Mouse (Mus musculus): ENCODE results near the gene Gfra1. TPM values are rescaled to one million over a fixed set of nuclear protein-coding genes. Genes with fewer than 3 reads are reported as not detected.

The Gfra1 gene
- total RNA-seq, 2 experiments from 2014 or later: 3.0 to 4.0 TPM

DNA sequence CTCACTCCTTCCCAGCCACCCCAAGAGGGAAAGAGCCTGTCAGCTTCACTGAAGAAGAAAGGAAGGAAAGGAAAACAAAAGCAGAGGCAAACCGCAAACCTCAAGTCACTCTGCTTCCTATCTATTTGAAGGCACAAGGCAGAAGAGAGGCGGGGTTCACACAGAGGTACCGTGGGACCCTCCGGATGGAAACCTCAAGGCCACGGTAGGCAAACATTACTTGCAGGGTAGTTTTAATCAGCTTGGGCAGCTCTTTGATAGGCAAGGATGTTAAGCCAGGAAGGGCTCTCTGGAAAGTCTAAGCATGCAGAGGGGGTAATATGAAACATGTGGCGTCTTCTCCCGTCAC lies 158.9 kb downstream of the Gfra1 start:
- TF ChIP-seq CTCF (IDR thresholded peaks at IDR 0.05): no peak
- DNase-seq: no peak
- intact Hi-C loops (cut with DNase I): loop anchor here (2.0 to 5.0 kb wide), 2 partner anchors 14 to 155 kb away; no protein-coding TSS in a partner anchor

DNA sequence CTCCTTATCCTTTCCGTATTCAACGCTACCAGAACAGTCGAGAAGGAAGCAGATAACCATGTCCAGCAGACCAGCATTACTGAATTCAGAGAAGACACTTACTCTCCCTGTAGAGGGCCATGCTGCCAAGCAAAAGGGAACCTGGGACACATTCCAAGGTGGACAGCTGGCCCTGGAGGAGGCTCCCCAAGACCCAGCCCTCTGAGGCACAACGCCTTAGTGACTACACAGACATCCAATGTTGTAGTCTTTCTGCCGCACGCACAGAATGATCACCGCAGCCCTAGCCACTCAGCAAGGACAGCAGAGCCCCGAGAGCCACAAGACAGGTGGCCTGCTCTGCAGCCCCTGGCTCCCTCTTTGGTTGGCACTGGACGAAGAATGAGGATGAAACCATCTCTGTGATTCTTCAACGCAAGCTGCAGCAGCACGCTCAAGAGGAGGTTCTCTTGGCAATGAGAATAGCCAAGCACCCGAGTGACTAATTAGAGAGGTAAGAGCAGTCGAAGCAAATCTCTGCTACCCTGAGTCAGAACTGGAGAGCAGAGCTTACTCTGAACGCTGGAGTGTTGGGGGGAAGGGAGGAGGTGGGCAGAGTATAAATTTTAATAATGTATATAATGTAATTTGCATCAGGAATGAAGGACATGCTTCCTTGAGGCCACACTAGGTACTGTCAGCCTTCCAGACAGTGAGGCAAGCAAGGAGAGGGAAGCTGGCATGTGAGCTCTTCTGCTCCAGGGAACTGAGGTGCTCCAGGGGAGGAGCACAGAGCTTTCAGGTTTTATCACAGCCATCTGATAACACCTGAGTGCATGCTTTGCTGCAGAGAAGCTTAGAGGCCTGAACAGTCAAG lies 159.5 kb downstream of the Gfra1 start:
- peak; percentile 84 for DNase-seq
- intact Hi-C loops (cut with DNase I): loop anchor here (2.0 to 5.0 kb wide), 2 partner anchors 15 to 156 kb away; no protein-coding TSS in a partner anchor
- Histone ChIP-seq H3K27ac (no peak overlapping the region), H3K4me3 (peak overlapping the region; percentile 28; the same call in 1 of the 2 replicates)
- TF ChIP-seq CTCF (IDR thresholded peaks at IDR 0.05): peak; percentile 39

More for the DNA sequence above, 158.9 kb downstream of the Gfra1 start:
- Histone ChIP-seq H3K27ac (no peak overlapping the region), H3K4me3 (no peak overlapping the region)

DNA sequence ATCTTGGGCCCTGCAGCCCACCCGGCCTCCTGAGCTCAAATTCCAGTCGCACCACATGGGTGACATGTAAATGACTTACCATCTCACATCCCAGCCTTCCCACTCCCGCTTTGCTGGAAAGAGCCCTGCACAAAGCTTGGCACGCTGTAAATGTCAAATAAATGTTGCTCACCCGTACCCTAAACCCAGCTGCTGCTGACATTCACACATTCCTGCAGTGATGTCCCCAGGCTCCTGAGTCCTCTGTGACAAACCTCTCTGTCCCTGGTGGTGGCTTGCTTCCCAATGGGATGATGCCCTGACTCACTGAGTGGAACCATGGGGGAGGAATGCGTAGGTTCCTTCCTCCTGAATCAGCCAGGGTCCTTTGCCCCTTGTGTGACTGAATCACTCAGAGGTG lies 167.6 kb downstream of the Gfra1 start:
- no peak overlapping the region for H3K4me3 ChIP-seq
- no peak overlapping the region for H3K27ac ChIP-seq
- intact Hi-C loops (cut with DNase I): no loop called here
- no peak for TF ChIP-seq CTCF (IDR thresholded peaks at IDR 0.05)
- no peak for DNase-seq

DNA sequence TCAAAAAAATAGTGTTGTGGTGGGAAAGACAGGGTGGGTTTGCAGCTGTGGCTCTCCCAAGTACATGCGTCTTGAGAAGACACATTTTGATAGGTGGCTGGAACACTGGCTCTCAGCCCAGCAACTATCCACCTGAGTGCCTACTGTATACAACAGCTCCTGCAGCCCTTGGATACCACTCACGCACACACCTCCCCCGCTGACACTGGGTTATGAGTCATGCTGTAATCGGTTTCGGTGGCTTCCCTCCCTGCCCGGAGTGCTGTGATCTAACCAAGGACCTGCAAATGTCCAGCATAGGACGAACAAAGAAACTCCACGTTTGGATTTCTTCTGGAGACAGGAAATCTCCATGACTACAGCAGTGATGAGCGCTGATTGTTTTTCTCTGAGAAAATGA lies 180.4 kb downstream of the Gfra1 start:
- no peak for DNase-seq
- intact Hi-C loops (cut with DNase I): no loop called here
- Histone ChIP-seq H3K4me3 (no peak overlapping the region), H3K27ac (no peak overlapping the region)
- TF ChIP-seq CTCF (IDR thresholded peaks at IDR 0.05): no peak

DNA sequence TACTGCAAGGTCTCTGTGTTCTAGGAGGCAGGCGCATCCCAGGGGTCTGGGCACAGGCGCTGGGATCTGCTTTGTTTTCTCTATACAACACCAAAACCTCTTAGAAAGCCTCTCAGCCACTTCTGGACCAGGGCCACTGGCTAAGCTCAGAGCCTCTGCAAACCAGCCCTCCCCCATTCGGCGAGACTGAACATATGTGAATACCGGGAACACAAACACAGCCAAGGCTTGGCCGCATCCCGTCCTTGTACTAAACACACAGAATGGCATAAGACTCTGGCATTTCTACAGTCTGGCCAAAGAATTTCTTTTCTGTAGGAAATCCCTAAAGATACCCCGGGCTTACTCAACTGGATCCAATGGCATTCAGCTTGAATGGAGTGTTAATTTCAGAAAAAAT lies 183.9 kb downstream of the Gfra1 start:
- no peak for TF ChIP-seq CTCF (IDR thresholded peaks at IDR 0.05)
- intact Hi-C loops (cut with DNase I): no loop called here
- Histone ChIP-seq H3K27ac (no peak overlapping the region), H3K4me3 (no peak overlapping the region)
- DNase-seq: no peak

DNA sequence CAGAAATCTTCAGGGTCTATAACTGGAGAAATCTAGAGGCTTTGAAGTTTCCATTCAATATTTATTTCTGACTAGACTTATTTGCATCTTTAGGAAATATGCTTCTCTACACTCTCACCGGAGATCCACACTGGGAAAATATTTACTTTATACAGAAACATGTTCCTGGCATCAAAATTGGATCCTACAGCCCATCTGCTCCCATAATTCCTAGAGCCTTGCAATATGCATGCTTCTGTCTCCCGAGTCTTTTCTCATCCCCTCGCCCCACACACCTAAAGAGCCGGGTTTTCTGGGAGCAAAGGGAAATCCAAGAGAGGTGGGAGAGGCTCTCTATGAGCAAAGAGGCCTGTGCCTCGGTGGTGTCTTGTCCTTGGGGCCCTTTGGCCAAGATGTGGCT lies 184.9 kb downstream of the Gfra1 start:
- no peak for TF ChIP-seq CTCF (IDR thresholded peaks at IDR 0.05)
- DNase-seq: no peak
- intact Hi-C loops (cut with DNase I): no loop called here
- Histone ChIP-seq H3K27ac (no peak overlapping the region), H3K4me3 (no peak overlapping the region)

DNA sequence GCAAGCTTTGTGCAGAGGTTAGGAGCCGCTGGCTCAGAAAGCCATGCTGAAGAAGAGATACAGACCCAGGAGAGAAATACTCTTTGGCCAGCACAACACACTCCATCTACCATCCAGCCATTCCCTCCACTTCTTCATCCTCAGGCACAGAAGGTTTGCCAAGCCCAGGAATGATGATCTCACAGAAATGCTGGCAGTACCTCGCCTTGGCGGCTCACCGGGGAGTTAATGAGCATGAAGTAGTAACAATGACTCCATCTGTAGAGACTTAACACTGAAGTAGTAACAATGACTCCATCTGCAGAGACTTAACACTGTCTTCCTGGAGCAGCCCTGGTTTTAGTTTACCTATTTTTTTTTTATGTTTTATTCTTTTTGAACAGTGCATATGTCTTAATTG lies 187.2 kb downstream of the Gfra1 start:
- no peak overlapping the region for H3K27ac ChIP-seq
- intact Hi-C loops (cut with DNase I): no loop called here
- no peak for TF ChIP-seq CTCF (IDR thresholded peaks at IDR 0.05)

DNA sequence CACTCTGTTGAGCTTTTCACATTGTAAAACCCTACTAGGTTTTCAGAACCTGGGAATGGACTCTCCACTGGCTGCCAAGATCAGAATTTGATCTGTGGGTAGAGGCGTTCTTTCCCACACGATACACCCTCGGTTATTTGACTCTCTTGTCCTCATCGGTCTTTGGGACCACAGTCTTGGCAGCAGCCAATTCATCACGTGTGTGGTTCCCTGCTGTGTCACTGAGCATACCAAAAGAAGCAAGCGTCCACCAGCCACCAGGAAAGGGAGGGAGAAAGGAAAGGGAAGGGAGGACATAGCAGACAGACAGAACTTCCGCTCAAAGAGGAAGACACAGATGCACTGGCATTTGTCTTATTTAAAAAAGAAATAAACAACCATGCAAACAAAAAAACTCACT lies 189.1 kb downstream of the Gfra1 start:
- Histone ChIP-seq H3K27ac (no peak overlapping the region), H3K4me3 (no peak overlapping the region)
- no peak for TF ChIP-seq CTCF (IDR thresholded peaks at IDR 0.05)
- DNase-seq: peak; percentile 42
- intact Hi-C loops (cut with DNase I): no loop called here

More for the DNA sequence above, 187.2 kb downstream of the Gfra1 start:
- no peak overlapping the region for H3K4me3 ChIP-seq
- DNase-seq: no peak

DNA sequence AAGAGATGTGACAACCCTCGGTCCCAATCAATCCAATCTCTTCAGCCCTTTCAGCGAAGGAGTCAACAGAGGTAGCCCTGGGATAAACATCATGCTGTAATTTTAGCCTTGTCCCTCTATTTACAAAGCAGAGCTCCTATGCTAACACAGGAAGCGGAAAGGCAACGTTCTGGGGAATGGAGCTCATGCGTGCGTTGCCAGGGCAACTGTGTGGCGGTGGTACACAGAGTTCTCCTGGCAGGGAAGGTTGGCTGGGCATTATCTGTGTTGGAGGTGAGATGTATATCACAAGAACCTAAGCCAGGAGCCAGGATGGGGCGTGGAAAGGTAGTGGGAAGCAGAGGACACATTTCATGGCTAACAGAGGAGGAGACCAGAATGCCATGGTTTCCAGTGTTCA lies 194.8 kb downstream of the Gfra1 start:
- TF ChIP-seq CTCF (IDR thresholded peaks at IDR 0.05): no peak
- H3K27ac ChIP-seq: no peak overlapping the region
- intact Hi-C loops (cut with DNase I): no loop called here

DNA sequence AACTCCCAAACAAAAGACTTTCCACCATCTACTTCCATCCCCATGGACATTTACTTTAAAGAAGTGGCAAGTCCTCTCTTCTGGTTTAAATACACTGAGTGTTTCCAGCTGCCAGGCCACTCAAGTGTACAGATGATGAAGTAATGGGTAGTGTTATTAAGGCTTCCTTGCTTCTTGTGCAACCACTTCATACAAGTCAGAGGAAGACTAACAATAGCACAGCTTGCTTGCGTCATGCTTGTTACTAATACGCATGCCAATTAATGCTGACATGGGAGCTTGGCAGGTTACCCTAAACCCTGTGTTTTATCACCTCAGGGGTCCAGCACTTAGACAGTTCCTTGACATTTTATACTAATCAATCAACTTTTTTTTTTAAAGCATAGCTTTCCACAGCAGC lies 196.5 kb downstream of the Gfra1 start:
- no peak for TF ChIP-seq CTCF (IDR thresholded peaks at IDR 0.05)
- no peak for DNase-seq
- Histone ChIP-seq H3K4me3 (no peak overlapping the region), H3K27ac (no peak overlapping the region)
- intact Hi-C loops (cut with DNase I): no loop called here

More for the DNA sequence above, 194.8 kb downstream of the Gfra1 start:
- H3K4me3 ChIP-seq: no peak overlapping the region
- no peak for DNase-seq

DNA sequence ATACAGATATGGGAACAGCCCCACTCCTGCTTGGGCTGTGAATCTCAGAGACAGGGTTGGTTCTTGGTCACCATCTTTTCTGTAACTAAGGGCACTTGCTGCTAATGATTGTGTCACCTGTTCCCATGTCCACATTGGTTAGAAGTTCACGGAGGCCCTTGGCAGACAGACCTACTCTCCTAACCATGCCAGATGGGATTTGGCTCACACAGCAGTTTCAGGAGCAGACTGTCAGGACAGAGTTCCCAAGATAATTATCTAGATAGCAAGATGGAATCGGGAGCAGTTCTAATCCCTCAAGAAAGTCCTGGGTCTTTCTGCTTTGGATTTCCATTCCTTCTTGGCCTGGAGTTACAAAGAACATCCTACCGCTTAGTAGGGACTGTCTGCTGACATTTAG lies 199.2 kb downstream of the Gfra1 start:
- TF ChIP-seq CTCF (IDR thresholded peaks at IDR 0.05): no peak
- intact Hi-C loops (cut with DNase I): no loop called here
- Histone ChIP-seq H3K27ac (no peak overlapping the region), H3K4me3 (no peak overlapping the region)
- no peak for DNase-seq

DNA sequence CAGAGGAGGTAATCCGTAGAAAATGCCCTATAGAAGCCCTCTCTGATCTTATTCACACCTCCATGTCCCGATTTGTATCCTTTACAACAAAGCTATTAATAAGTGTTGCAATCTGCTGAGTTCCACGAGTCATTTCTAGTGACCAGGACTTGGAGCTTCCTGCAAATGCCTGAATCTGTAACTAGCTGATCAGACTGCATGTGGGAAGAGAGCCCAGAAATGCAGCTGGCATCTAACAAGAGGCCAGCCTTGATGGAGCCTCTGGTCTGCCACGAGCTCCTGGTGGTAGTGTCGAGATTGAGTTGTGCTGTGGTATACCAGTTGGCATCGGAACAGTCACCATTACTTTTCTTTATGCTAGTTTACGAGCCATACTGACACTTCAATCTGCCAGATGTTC lies 200.3 kb downstream of the Gfra1 start:
- intact Hi-C loops (cut with DNase I): no loop called here
- TF ChIP-seq CTCF (IDR thresholded peaks at IDR 0.05): no peak
- no peak for DNase-seq
- Histone ChIP-seq H3K4me3 (no peak overlapping the region), H3K27ac (no peak overlapping the region)

DNA sequence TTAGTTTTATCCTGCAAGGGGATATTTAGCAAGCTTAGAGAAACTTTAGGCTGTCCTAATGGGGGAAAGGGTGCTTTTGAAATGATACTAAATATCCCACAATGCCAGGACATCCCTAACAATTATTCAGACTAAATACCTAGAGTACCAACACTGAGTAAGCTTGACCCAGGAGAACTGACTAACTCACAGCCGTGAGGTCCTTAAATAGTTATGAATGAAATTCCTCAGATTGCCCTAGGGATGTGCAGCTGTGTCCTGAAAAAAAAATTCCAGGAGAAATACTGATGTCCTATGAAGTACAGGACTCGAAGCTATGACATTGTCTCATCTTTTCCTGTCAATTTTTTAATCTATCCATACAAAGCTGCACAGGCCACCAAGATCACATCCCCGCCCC lies 201.5 kb downstream of the Gfra1 start:
- intact Hi-C loops (cut with DNase I): no loop called here
- TF ChIP-seq CTCF (IDR thresholded peaks at IDR 0.05): no peak
- H3K4me3 ChIP-seq: no peak overlapping the region
- H3K27ac ChIP-seq: no peak overlapping the region
- DNase-seq: no peak

DNA sequence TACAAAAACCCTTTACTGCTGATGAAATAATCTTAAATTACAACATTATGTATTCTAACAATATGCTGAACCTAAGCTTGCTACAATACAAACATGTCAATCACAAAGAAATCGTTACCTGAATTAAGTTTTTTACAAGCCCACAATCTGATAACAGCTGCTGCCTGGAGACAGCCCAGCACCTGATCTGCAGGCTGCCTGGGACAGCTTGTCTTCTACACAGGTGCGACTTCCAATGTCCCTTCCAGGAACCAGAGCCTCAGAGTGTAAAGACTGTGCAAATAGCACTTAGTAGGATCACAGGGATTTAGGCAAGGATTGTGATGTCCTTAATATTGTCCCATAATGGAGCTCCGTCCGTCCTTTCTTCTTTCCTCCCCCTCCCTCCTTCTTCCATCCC lies 204.0 kb downstream of the Gfra1 start:
- no peak for DNase-seq
- intact Hi-C loops (cut with DNase I): no loop called here
- H3K4me3 ChIP-seq: no peak overlapping the region
- no peak for TF ChIP-seq CTCF (IDR thresholded peaks at IDR 0.05)
- H3K27ac ChIP-seq: no peak overlapping the region

Data from gastrocnemius, adult 2 months (tissue).